16 mouse cellular contexts compared by ENCODE assay signal in the genomic region with DNA sequence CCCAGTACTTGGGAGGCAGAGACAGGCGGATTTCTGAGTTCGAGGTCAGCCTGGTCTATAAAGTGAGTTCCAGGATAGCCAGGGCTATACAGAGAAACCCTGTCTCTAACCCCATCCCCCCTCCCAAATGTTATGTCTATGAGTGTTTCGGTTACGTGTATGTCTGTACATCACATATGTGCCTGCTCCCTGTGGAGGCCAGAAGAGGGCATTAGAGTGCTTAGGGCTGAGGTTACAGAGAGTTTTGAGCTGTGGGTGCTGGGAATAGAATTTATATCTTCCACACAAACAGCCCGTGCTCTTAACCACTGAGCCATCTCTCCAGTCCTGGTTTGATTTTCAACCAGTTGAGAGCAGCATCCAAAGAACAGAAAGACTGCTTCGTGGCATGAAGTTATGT.
"Had no signal": no experiment of that assay in that cellular context is flagged by ENCODE, and none has a peak within 500 bp of the region (broad histone marks: within the 10 kb centered on the region; RNA-seq: fewer than 3 reads in every experiment).

No protein-coding gene starts in this region.

- H3K27ac ChIP-seq: intestine, embryonic 15.5 days; limb, embryonic 13.5 days; liver, embryonic 13.5 days; midbrain, embryonic 10.5 days; neural tube, embryonic 15.5 days had no signal

- DNase-seq: kidney, adult 9 months; kidney, postnatal 10 days; left cerebral cortex, postnatal 4 days; liver, embryonic 13.5 days; lung, adult 18-20 months; lung, postnatal 4 days; midbrain, embryonic 14.5 days; right cerebral cortex, adult 18-20 months; right cerebral cortex, postnatal 25 days; thymus, adult 18-20 months; thymus, postnatal 14 days had no signal

- H3K9me3 ChIP-seq: intestine, embryonic 15.5 days; limb, embryonic 13.5 days; liver, embryonic 13.5 days; midbrain, embryonic 10.5 days; neural tube, embryonic 15.5 days had no signal

- H3K9ac ChIP-seq: intestine, embryonic 15.5 days; limb, embryonic 13.5 days; liver, embryonic 13.5 days; neural tube, embryonic 15.5 days had no signal

- H3K4me3 ChIP-seq: intestine, embryonic 15.5 days; limb, embryonic 13.5 days; liver, embryonic 13.5 days; midbrain, embryonic 10.5 days; myocyte; neural tube, embryonic 15.5 days had no signal

- H3K27me3 ChIP-seq: intestine, embryonic 15.5 days; limb, embryonic 13.5 days; neural tube, embryonic 15.5 days had no signal

- H3K4me2 ChIP-seq: intestine, embryonic 15.5 days; limb, embryonic 13.5 days; liver, embryonic 13.5 days; neural tube, embryonic 15.5 days had no signal

- H3K36me3 ChIP-seq: intestine, embryonic 15.5 days; limb, embryonic 13.5 days; liver, embryonic 13.5 days; midbrain, embryonic 10.5 days; neural tube, embryonic 15.5 days had no signal

- ATAC-seq: intestine, embryonic 15.5 days had no signal
